Mouse (Mus musculus): ENCODE data around the gene Bag5.

GRCm38 (mm10) chr12:111698346-111698913 is 14.6 kb downstream of the Bag5 start:
- TF ChIP-seq POLR2A (IDR thresholded peaks at IDR 0.05; ENCODE audit: extremely low read depth, insufficient read depth, low read length) = no peak
- no peak for TF ChIP-seq CTCF (IDR thresholded peaks at IDR 0.05; ENCODE audit: extremely low read depth, insufficient read depth, low read length)

Measured in cortical plate, adult 2 months (tissue).